Mouse (Mus musculus) lung, postnatal 0 days (tissue): Measurements from ENCODE around the gene Rgs3. TPM values are rescaled to one million over a fixed set of nuclear protein-coding genes. Genes with fewer than 3 reads are reported as not detected.

Experiments
- ATAC-seq: fragments of 200-750 bp; cut with Nextera tagmentation; 2 replicates; pipeline ENCODE4 v1.8.0; 2017; ENCODE audit warnings: moderate library complexity
- DNase-seq: peaks from one replicate; pipeline ENCODE4 v3.0.0-alpha.2; 2016; ENCODE audit warnings: low spot score
- H3K27ac ChIP-seq: fragments of 300-500 bp; sonication (generic); 2 replicates; pipeline ENCODE4 v1.5.1; 2014; ENCODE audit warnings: antibody characterized with exemption, mild to moderate bottlenecking, low read length, mixed read lengths
- H3K27me3 ChIP-seq: fragments of 300-500 bp; sonication (generic); replicated peaks from 2 replicates; pipeline ENCODE4 v1.6.1; 2014; ENCODE audit warnings: low read length, mixed read lengths; ENCODE audit not compliant: insufficient read depth
- H3K36me3 ChIP-seq: fragments of 300-500 bp; sonication (generic); 2 replicates; pipeline ENCODE4 v1.6.1; 2014; ENCODE audit warnings: low read length, mixed read lengths; ENCODE audit not compliant: insufficient read depth
- H3K4me1 ChIP-seq: fragments of 300-500 bp; sonication (generic); 2 replicates; pipeline ENCODE4 v1.6.1; 2014; ENCODE audit warnings: antibody characterized with exemption, low read depth, low read length, mixed read lengths; ENCODE audit not compliant: insufficient read depth
- H3K4me2 ChIP-seq: fragments of 300-500 bp; sonication (generic); replicated peaks from 2 replicates; pipeline ENCODE4 v1.6.1; 2014; ENCODE audit warnings: low read depth, mild to moderate bottlenecking, low read length, moderate library complexity, mixed read lengths
- H3K4me3 ChIP-seq: fragments of 300-500 bp; sonication (generic); 2 replicates; pipeline ENCODE4 v1.5.1; 2014; ENCODE audit warnings: low read depth, low read length
- H3K9ac ChIP-seq: fragments of 300-500 bp; sonication (generic); replicated peaks from 2 replicates; pipeline ENCODE4 v1.6.1; 2014; ENCODE audit warnings: low read depth, mild to moderate bottlenecking
- H3K9me3 ChIP-seq: fragments of 300-500 bp; sonication (generic); 2 replicates; pipeline ENCODE4 v1.6.1; 2016; ENCODE audit warnings: low read length, mixed read lengths
- CTCF ChIP-seq: IDR thresholded peaks from 2 replicates; pipeline ENCODE4 v1.5.1; 2016; ENCODE audit warnings: antibody characterized with exemption, mild to moderate bottlenecking
- EP300 ChIP-seq: IDR thresholded peaks from 2 replicates; pipeline ENCODE4 v1.6.1; 2016; ENCODE audit warnings: antibody characterized with exemption, mild to moderate bottlenecking, control low read depth
- whole genome bisulfite sequencing: fragments of 180-500 bp; shearing (Covaris S2); extraction: QIAGEN DNeasy Blood & Tissue Kit; methylation state at CpG from one replicate; pipeline ENCODE4 v1.1.7; 2014; 5-methylcytosine and 5-hydroxymethylcytosine counted together
- polyA plus RNA-seq: library from polyadenylated mRNA; unstranded; fragments of >200 nt; fragmentation: Nextera tagmentation; extraction: Ambion mirVana; gene quantifications from 2 replicates; pipeline ENCODE4 v1.2.1, GENCODE M21; 2015

Rgs3 gene
- polyA plus RNA-seq = 63.7 and 69.0 TPM in 2 replicates

DNA sequence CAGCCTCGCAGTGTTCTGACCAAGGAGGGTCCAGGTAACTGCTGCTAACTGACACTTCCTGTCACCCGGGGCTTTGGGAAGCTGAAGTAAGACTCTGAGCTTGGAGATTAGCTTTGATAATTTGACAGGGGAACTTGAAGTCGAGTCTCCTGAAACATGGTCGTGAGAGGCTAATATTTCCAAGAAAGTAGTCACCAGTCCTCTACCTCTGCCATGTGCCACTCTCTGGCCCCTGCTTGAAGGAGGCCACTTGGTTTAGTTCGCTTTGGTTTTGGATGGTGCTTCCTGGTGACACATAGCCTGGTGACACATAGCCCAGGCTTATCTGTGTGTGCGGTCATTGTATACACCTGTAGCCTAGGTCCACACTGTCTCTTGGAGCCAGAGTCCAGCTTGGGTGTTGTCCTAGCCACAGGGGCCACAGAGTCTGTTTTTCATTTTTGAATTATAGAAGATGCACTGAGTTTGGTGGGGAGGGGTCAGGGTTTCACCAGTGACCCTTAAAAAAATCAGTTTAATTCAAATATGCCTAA is at the start of gene Rgs3:
Rgs3 (plus strand) TSS at position 51 of the 533 bp plus-strand sequence.
- H3K4me2 ChIP-seq = no peak within 1 kb of the TSS
- 36% methylated on average over 6 of the region's 6 CpGs for WGBS
- TF ChIP-seq EP300 = no peak
- TF ChIP-seq CTCF = no peak
- H3K4me1 ChIP-seq = no peaks in the 10 kb centered on the region
- ATAC-seq = no peak
- H3K27ac ChIP-seq = no peak within 1 kb of the TSS
- H3K27me3 ChIP-seq = no peaks in the 10 kb centered on the region
- no peaks in the 10 kb centered on the region for H3K36me3 ChIP-seq
- H3K9ac ChIP-seq = no peak within 1 kb of the TSS
- no peak within 1 kb of the TSS for H3K4me3 ChIP-seq
- no peak for DNase-seq
- H3K9me3 ChIP-seq = no peaks in the 10 kb centered on the region

DNA sequence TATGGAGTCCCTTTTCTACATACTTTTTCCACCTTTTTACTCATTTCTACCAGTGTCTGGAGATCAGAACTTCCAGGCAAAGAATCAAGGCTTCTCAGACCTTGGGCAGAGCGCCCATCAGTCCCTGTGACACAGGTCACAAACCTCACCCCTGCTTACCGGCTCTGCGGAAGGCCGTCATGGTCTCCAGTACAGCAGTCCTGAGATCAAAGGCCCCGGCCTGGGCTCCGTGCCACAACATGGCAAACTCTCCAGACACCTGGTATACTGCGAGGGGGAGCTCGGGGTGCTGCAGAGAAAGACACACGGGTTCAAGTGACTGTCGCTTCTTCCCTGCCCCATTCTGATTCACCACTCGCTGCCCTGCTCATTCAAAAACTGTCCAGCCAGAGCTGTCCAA is 49.7 kb upstream of the Rgs3 start:
- H3K27ac ChIP-seq = no peak overlapping the region
- no peaks in the 10 kb centered on the region for H3K4me1 ChIP-seq
- peaks cover 43% of the 10 kb centered on the region; the same call in 1 of the 2 replicates for H3K36me3 ChIP-seq
- H3K9me3 ChIP-seq = no peaks in the 10 kb centered on the region
- no peak overlapping the region for H3K4me3 ChIP-seq
- WGBS = 77% methylated on average over 11 of the region's 11 CpGs
- H3K4me2 ChIP-seq = no peak overlapping the region
- H3K27me3 ChIP-seq = no peaks in the 10 kb centered on the region
- TF ChIP-seq EP300 (no peak), CTCF (no peak)
- no peak for DNase-seq
- no peak for ATAC-seq
- H3K9ac ChIP-seq = no peak overlapping the region

DNA sequence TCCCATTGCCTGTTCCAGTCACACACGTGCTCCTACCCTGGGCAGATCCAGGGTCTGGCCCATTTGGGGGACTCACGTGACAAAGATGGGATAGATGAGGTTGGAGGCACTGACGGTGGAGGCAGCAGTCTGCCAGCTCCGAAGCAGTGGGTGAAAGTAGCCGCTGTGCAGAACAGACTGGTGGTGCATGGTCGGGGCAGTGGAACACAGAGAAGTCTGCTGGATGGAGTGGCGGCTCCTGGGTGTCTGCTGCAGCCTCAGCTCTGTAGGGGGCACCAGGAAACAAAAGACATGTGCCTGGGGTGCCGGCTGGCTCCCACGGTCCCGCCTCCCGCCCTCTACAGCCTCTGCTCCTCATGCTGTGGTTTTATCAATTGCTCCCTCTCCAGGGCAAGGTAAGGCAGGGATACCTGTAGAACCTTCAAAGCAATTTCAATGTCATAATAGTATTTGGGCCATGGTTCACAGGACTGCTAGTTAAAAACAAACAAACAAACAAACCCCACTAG is 45.6 kb upstream of the Rgs3 start:
- no peaks in the 10 kb centered on the region for H3K9me3 ChIP-seq
- H3K4me2 ChIP-seq = no peak overlapping the region
- H3K27me3 ChIP-seq = no peaks in the 10 kb centered on the region
- ATAC-seq = no peak
- WGBS = 63% methylated on average over 11 of the region's 11 CpGs
- TF ChIP-seq CTCF = no peak; the same call in 1 of the 2 replicates
- no peak for TF ChIP-seq EP300
- H3K4me3 ChIP-seq = no peak overlapping the region
- H3K27ac ChIP-seq = no peak overlapping the region
- peaks cover 33% of the 10 kb centered on the region; the same call in 1 of the 2 replicates for H3K36me3 ChIP-seq
- no peak for DNase-seq
- H3K4me1 ChIP-seq = peaks cover 22% of the 10 kb centered on the region
- H3K9ac ChIP-seq = no peak overlapping the region

DNA sequence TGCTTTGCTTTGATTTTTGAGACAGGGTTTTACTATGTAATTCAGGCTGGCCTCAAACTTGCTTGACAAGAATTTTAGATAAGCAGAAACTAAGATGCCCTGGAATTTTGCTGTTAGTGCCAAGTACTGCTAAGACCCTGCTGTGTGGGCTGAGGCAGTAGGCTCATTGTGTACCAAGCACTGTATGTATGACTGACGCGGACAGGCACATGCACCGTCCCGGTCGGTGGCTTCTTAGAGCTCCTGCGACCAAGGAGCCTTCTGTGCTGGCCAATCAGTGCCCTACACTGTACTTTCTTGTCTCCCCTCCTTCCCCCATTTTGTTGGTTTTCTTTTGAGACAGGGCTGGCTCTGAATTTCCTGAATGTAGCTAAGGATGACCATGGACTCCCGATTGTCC is 44.7 kb upstream of the Rgs3 start:
- no peaks in the 10 kb centered on the region for H3K27me3 ChIP-seq
- WGBS = 55% methylated on average over 7 of the region's 7 CpGs
- peaks cover 25% of the 10 kb centered on the region; the same call in 1 of the 2 replicates for H3K36me3 ChIP-seq
- DNase-seq (no peak), ATAC-seq (no peak)
- H3K4me2 ChIP-seq = peak overlapping the region; percentile 25; the same call in 1 of the 2 replicates
- H3K27ac ChIP-seq = peak overlapping the region; percentile 89; the same call in 1 of the 2 replicates
- no peak overlapping the region for H3K9ac ChIP-seq
- no peak for TF ChIP-seq EP300
- TF ChIP-seq CTCF = no peak
- H3K4me1 ChIP-seq = peaks cover 22% of the 10 kb centered on the region
- no peak overlapping the region for H3K4me3 ChIP-seq
- H3K9me3 ChIP-seq = no peaks in the 10 kb centered on the region

DNA sequence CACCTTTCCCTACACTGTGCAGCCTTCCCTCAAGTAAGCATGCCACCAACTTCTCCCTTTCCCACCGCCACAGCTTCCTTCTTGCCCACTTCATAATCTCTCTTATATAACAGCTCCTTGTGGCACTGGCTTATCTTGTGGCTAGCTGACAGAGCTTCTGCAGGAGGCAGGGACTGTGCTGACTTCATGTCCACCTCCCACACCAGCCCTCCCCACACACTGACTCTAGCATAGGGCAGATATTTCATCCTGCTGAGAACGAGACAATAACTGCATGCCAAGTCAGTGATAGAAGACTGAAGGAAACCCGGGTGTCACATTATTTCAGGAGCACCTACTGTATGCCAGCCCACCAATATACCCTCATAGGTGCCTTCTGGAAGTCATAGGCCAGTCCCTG is 44.2 kb upstream of the Rgs3 start:
- Histone ChIP-seq H3K9ac (0 out of 2 replicates have a peak overlapping the region, but pooled peaks have one; percentile 3), H3K36me3 (peaks cover 22% of the 10 kb centered on the region; the same call in 1 of the 2 replicates), H3K4me3 (no peak overlapping the region), H3K4me1 (peaks cover 22% of the 10 kb centered on the region), H3K9me3 (no peaks in the 10 kb centered on the region), H3K27me3 (no peaks in the 10 kb centered on the region), H3K27ac (peak overlapping the region; percentile 89), H3K4me2 (peak overlapping the region; percentile 25)
- 34% methylated on average over 3 of the region's 3 CpGs for WGBS
- no peak for DNase-seq
- no peak for ATAC-seq
- TF ChIP-seq EP300 (no peak), CTCF (no peak)

DNA sequence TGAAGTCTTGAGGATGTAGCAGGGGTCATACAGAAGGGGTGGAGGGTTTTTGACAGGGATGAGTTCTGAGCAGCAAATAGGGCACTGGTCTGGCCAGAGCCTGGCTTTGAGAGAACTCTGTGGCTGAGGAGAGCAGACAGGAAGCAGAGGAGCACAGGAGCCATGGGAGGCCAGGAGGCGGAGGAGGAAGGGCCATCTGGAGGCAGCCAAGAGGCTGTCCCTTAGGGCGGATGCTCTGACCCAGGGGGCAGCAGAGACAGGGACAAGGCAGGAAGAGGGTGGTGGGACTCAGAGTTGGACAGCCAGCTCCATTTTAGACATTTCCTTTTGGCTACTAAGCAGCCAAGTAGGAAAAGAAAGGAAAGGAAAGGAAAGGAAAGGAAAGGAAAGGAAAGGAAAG is 43.6 kb upstream of the Rgs3 start:
- peak; percentile 59 for DNase-seq
- Histone ChIP-seq H3K36me3 (peaks cover 19% of the 10 kb centered on the region; the same call in 1 of the 2 replicates), H3K4me3 (no peak overlapping the region), H3K4me2 (peak overlapping the region; percentile 25; the same call in 1 of the 2 replicates), H3K27me3 (no peaks in the 10 kb centered on the region), H3K9ac (no peak overlapping the region), H3K27ac (peak overlapping the region; percentile 89), H3K4me1 (peaks cover 22% of the 10 kb centered on the region), H3K9me3 (no peaks in the 10 kb centered on the region)
- WGBS = 27% methylated on average over 2 of the region's 2 CpGs
- TF ChIP-seq EP300 (no peak), CTCF (peak; percentile 62)
- peak; percentile 20; the same call in 1 of the 2 replicates for ATAC-seq
